Mouse (Mus musculus) midbrain, embryonic 11.5 days (tissue): ENCODE data around the gene Bglap. TPM values are rescaled to one million over a fixed set of nuclear protein-coding genes. Genes with fewer than 3 reads are reported as not detected.
A peak's percentile ranks its signal among the peaks of the same experiment; 100 is the strongest.

Experiments used
- ATAC-seq: fragments of 200-750 bp; cut with Nextera tagmentation; 2 replicates; pipeline ENCODE4 v1.8.0; 2017; ENCODE audit warnings: moderate TSS enrichment, moderate library complexity; ENCODE audit not compliant: low FRiP score
- DNase-seq: peaks from one replicate; pipeline ENCODE4 v3.0.0; 2015; ENCODE audit warnings: low spot score; ENCODE audit errors: missing footprints
- H3K27ac ChIP-seq: fragments of 300-500 bp; sonication (generic); 2 replicates; pipeline ENCODE4 v1.5.1; 2014; ENCODE audit warnings: low read depth, low read length
- H3K27me3 ChIP-seq: fragments of 300-500 bp; sonication (generic); 2 replicates; pipeline ENCODE4 v1.6.1; 2014; ENCODE audit warnings: mild to moderate bottlenecking, low read length, moderate library complexity, mixed read lengths; ENCODE audit not compliant: control insufficient read depth, insufficient read depth
- H3K36me3 ChIP-seq: fragments of 300-500 bp; sonication (generic); 2 replicates; pipeline ENCODE4 v1.6.1; 2014; ENCODE audit warnings: mild to moderate bottlenecking, low read length, moderate library complexity, mixed read lengths; ENCODE audit not compliant: control insufficient read depth, insufficient read depth
- H3K4me1 ChIP-seq: fragments of 300-500 bp; sonication (generic); 2 replicates; pipeline ENCODE4 v1.6.1; 2014; ENCODE audit warnings: low read length; ENCODE audit not compliant: control insufficient read depth, insufficient read depth
- H3K4me2 ChIP-seq: fragments of 300-500 bp; sonication (generic); 2 replicates; pipeline ENCODE4 v1.6.1; 2014; ENCODE audit warnings: mild to moderate bottlenecking, moderate library complexity
- H3K4me3 ChIP-seq: fragments of 300-500 bp; sonication (generic); 2 replicates; pipeline ENCODE4 v1.5.1; 2014; ENCODE audit warnings: low read depth, low read length
- H3K9ac ChIP-seq: fragments of 300-500 bp; sonication (generic); 2 replicates; pipeline ENCODE4 v1.6.1; 2014; ENCODE audit warnings: low read length
- H3K9me3 ChIP-seq: fragments of 300-500 bp; sonication (generic); 2 replicates; pipeline ENCODE4 v1.6.1; 2016; ENCODE audit warnings: low read length; ENCODE audit not compliant: control insufficient read depth
- WGBS: fragments of 180-500 bp; shearing (Covaris S2); extraction: QIAGEN DNeasy Blood & Tissue Kit; methylation state at CpG from one replicate; pipeline ENCODE4 v1.1.7; 2014; 5-methylcytosine and 5-hydroxymethylcytosine counted together
- polyA plus RNA-seq: library from polyadenylated mRNA; unstranded; fragments of >200 nt; fragmentation: Nextera tagmentation; extraction: Ambion mirVana; gene quantifications from 2 replicates; pipeline ENCODE4 v1.2.1, GENCODE M21; 2014

Gene Bglap
- polyA plus RNA-seq, 1 experiment from 2014 or later = 0.48 TPM

DNA sequence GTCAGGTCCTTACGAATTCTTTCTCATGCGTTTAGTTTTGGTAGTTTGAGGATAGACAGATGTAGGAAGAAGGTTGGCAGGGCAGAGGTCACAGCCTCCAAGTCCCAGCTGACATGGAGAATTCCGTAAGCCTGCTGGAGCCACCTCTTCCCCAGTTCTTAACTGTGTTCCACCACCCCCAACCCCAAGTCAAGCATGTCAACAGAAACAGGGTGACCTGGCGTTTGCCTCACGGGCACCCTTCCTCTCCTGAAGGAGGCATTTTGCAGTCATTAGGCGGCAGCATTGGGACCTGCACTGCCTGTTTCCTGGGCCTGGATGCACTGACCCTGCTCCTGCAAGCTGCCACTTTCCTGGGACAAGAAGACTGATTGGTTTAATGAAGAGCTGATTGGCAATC lies 33.8 kb upstream of the Bglap start:
- no peaks in the 10 kb centered on the region for H3K9me3 ChIP-seq
- H3K4me3 ChIP-seq = no peak overlapping the region
- 87% methylated on average over 6 of the region's 6 CpGs for WGBS
- no peak overlapping the region for H3K9ac ChIP-seq
- no peak for DNase-seq
- H3K27me3 ChIP-seq = no peaks in the 10 kb centered on the region
- no peak for ATAC-seq
- peaks cover 8% of the 10 kb centered on the region for H3K36me3 ChIP-seq
- H3K4me1 ChIP-seq = peaks cover 4% of the 10 kb centered on the region
- H3K4me2 ChIP-seq = no peak overlapping the region
- H3K27ac ChIP-seq = no peak overlapping the region

DNA sequence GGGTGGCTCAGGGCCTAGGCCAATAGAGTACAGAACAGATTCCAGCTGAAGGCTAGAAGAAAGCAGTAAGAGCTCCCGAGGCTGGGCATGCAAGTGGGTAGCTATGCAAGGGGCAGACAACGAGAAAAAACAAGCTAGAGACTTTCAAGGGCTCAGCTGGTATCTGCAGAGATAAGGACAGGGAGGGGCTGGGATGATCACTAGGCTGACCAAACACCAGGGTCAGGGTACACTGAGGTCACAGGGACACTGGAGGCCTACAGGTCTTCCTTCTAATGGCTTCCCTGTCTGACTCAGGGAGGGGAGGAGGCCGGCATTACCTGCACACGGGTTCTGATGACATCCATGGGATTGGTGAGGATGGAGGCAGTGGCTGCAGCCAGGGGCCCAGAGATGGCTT lies 31.4 kb upstream of the Bglap start:
- H3K36me3 ChIP-seq = peaks cover 9% of the 10 kb centered on the region
- H3K27ac ChIP-seq = no peak overlapping the region
- H3K9me3 ChIP-seq = no peaks in the 10 kb centered on the region
- DNase-seq (no peak), ATAC-seq (no peak)
- no peak overlapping the region for H3K4me3 ChIP-seq
- 0 out of 2 replicates have a peak, but pooled peaks cover 2% of the 10 kb centered on the region for H3K4me1 ChIP-seq
- H3K9ac ChIP-seq = no peak overlapping the region
- H3K27me3 ChIP-seq = no peaks in the 10 kb centered on the region
- no peak overlapping the region for H3K4me2 ChIP-seq
- 91% methylated on average over 4 of the region's 4 CpGs for WGBS

DNA sequence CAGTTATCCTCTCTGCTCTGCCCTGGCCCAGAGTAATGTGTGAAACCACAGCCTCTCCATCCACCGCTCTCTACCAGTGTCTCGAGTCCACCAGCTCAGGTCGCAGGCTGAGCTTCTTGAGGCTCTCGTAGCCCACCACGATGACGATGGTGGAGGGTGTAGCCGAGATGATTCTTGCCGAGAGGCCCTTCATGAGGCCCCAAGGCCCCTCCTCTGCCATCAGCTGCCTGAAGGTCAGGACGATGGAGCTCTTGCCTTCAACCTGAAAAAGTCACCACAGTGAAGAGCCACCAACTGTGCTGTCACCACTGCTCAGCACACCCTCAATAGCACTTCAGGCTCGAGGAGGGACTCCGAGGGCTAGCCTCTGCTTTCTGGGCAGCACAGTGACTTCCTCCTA lies 28.4 kb upstream of the Bglap start:
- DNase-seq (no peak), ATAC-seq (no peak)
- Histone ChIP-seq H3K4me1 (peaks cover 18% of the 10 kb centered on the region), H3K27me3 (no peaks in the 10 kb centered on the region), H3K9ac (no peak overlapping the region), H3K4me3 (no peak overlapping the region), H3K9me3 (no peaks in the 10 kb centered on the region), H3K27ac (no peak overlapping the region), H3K36me3 (peaks cover 3% of the 10 kb centered on the region; the same call in 1 of the 2 replicates), H3K4me2 (no peak overlapping the region)
- 85% methylated on average over 11 of the region's 11 CpGs for WGBS

DNA sequence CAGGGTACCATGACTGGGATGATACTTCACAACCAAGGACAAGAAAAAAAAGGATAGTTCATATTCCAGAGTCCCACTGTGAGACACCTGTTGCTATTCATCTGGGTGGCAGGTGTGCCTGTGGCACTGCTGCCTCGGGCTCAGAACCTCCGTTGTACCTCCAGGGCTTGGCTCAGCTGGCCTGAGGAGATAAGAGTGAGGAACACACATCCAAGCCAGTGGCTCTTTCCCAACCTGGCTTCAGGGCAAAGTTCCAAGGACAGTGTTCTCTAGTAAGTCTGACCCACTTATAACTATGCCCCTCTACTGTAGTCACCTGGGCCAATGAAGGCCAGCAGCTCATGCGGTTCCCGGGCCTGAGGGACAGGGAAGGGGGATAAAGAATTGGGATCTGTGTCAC lies 27.4 kb upstream of the Bglap start:
- peaks cover 3% of the 10 kb centered on the region; the same call in 1 of the 2 replicates for H3K36me3 ChIP-seq
- no peak overlapping the region for H3K9ac ChIP-seq

DNA sequence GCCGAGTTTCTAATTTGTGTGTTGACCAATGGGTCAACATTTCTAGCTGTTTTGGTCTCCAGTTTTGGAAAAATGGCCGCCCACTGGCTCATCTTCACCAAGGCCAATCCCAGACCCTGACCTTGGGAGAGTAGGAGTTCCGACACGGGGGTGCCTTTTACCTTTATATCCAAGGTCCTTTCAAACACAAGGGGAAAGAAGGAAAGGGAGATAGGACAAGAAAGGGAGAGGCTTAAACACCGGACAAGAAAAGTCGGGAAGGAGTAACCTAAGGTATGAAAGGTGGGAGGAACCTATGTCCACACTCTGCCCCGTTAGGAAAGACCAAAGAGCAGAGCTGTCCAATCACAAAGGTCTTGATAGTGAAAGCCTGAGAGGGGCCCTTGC lies 26.4 kb upstream of the Bglap start:
- no peak for ATAC-seq
- H3K36me3 ChIP-seq = peaks cover 3% of the 10 kb centered on the region; the same call in 1 of the 2 replicates
- peak overlapping the region; percentile 4; the same call in 1 of the 2 replicates for H3K27ac ChIP-seq
- peak overlapping the region; percentile 80 for H3K9ac ChIP-seq
- no peaks in the 10 kb centered on the region for H3K9me3 ChIP-seq
- H3K27me3 ChIP-seq = no peaks in the 10 kb centered on the region
- peaks cover 18% of the 10 kb centered on the region for H3K4me1 ChIP-seq
- 26% methylated on average over 7 of the region's 7 CpGs for WGBS
- peak overlapping the region; percentile 52 for H3K4me3 ChIP-seq
- H3K4me2 ChIP-seq = peak overlapping the region; percentile 66
- no peak for DNase-seq

More for the DNA sequence above, 27.4 kb upstream of the Bglap start:
- ATAC-seq (no peak), DNase-seq (no peak)
- no peaks in the 10 kb centered on the region for H3K27me3 ChIP-seq
- H3K4me2 ChIP-seq = no peak overlapping the region
- H3K27ac ChIP-seq = no peak overlapping the region
- peaks cover 18% of the 10 kb centered on the region for H3K4me1 ChIP-seq
- no peaks in the 10 kb centered on the region for H3K9me3 ChIP-seq
- no peak overlapping the region for H3K4me3 ChIP-seq
- WGBS = 94% methylated on average over 4 of the region's 4 CpGs

DNA sequence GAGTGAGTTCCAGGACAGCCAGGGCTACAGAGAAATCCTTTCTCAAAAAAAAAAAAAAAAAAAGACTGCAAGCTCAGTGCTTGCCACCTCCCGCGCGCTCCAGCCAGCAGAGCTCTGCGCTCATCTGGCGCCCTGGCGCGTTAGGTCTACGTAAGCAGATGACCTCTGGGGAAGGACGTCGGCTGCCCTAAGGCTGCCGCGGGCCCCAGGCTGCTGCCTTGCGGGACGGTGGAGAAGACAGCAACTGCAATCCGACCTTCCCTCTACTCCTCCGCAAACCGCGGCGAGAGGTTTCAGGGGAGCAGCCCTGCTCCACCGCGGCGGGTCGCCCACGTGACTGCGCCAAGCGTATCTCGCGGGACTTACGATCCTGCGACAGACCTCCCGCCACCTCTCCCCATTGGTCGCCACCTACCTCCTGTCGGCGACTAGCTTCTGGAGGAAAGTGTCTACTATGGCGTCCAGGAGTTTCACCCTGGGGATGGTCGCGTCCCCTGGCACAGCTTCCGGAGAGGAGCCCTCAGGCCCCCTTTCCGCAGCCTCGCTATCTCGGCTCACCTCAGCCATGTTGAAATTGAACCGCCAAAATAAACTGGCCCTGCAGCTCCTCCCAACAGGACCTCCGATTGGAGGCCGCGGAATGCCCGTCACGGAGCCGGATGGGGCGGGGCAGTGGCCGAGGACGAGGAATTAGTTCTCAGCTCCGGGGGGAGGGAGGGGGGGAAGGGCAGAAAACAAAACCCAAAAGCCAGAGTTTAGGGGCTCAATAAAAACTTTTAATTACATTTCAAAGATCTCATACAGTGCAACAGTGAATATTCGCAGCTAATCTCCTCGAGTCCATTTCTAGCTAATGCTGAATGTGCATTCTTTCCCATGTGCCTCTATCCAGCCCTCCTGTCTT lies 25.7 kb upstream of the Bglap start, which contains the start of gene Pmf1:
Gene Pmf1, minus strand, starts transcription at position 591 of the 904 bp plus-strand sequence.
- Histone ChIP-seq H3K9ac (peak within 1 kb of the TSS; percentile 80), H3K36me3 (peaks cover 3% of the 10 kb centered on the region; the same call in 1 of the 2 replicates), H3K9me3 (no peaks in the 10 kb centered on the region), H3K27me3 (no peaks in the 10 kb centered on the region), H3K27ac (peak within 1 kb of the TSS; percentile 82), H3K4me1 (peaks cover 18% of the 10 kb centered on the region), H3K4me2 (peak within 1 kb of the TSS; percentile 66), H3K4me3 (peak within 1 kb of the TSS; percentile 52)
- WGBS = under 1% methylated on average over 54 of the region's 54 CpGs
- DNase-seq (peak; percentile 99), ATAC-seq (peak; percentile 93)

DNA sequence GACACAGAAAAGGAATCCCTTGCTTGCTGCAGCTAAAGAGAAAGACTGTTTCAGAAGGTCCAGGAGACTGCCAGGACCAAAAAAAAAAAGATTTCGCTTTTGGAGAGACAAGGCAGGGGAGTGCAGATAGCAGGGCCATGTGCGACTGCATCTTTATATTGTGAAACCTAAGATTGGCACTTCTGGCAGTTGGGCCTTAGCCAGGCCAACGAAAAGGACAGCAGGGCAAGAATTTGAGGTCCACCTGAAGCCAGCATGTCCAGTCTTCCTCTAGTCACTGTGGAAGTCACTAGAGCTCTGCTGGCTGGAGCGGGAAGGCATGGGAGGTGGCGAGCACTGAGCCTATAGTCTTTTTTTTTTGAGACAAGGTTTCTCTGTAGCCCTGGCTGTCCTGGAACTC lies 24.7 kb upstream of the Bglap start:
- H3K27ac ChIP-seq = no peak overlapping the region
- H3K9ac ChIP-seq = peak overlapping the region; percentile 80

DNA sequence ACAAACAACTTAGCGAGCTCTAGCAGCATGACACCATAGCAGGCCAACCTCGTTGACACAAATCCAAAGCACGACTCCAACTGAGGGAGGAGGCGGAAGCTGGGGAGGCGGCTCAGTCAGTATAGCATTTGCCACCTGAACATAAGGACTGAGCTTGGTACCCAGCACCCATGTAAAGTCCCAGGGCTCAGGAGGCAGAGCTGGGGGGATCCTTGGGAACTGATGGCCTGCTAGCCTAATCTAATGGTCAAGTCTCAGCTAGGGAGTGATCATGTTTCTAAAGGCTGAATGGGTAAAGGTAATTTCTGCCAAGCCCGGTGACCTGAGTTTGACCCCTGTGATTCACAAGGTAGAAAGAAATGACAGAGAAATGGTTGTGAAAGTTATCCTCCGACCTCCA lies 23.3 kb upstream of the Bglap start:
- Histone ChIP-seq H3K4me3 (no peak overlapping the region), H3K4me2 (no peak overlapping the region), H3K27me3 (no peaks in the 10 kb centered on the region), H3K9me3 (no peaks in the 10 kb centered on the region), H3K4me1 (peaks cover 18% of the 10 kb centered on the region), H3K36me3 (peaks cover 5% of the 10 kb centered on the region; the same call in 1 of the 2 replicates), H3K27ac (no peak overlapping the region), H3K9ac (no peak overlapping the region)
- 66% methylated on average over 7 of the region's 7 CpGs for WGBS
- DNase-seq = no peak
- no peak for ATAC-seq

More for the DNA sequence above, 24.7 kb upstream of the Bglap start:
- H3K27me3 ChIP-seq = no peaks in the 10 kb centered on the region
- no peak for DNase-seq
- ATAC-seq = no peak
- H3K4me2 ChIP-seq = peak overlapping the region; percentile 66
- peak overlapping the region; percentile 52 for H3K4me3 ChIP-seq
- H3K4me1 ChIP-seq = peaks cover 18% of the 10 kb centered on the region
- WGBS = 66% methylated on average over 5 of the region's 5 CpGs
- no peaks in the 10 kb centered on the region for H3K9me3 ChIP-seq
- peaks cover 3% of the 10 kb centered on the region; the same call in 1 of the 2 replicates for H3K36me3 ChIP-seq

DNA sequence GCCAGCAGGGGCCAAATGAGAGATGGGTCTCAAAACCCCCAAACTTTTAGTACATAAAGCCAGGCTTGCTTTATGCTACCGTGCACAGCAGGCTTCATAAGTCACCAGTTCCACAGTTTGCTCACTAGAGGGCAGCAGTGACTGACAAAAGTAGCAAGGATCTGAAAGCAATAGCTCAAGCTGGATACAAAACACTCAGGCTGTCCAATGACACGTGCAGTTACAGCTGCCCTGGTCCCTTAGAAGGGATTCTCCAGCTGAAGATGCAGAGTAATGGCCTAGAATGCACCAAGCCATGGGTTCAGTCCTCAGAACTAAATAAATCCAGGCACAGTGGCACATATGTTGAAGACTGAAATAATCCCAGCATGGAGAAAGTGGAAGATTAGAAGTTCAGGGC lies 22.8 kb upstream of the Bglap start:
- no peak for ATAC-seq

More for the DNA sequence above, 22.8 kb upstream of the Bglap start:
- peak; percentile 95 for DNase-seq
- Histone ChIP-seq H3K9me3 (no peaks in the 10 kb centered on the region), H3K4me2 (no peak overlapping the region), H3K9ac (no peak overlapping the region), H3K27me3 (no peaks in the 10 kb centered on the region), H3K4me3 (no peak overlapping the region), H3K27ac (no peak overlapping the region), H3K4me1 (peaks cover 18% of the 10 kb centered on the region), H3K36me3 (peaks cover 3% of the 10 kb centered on the region; the same call in 1 of the 2 replicates)
- WGBS = 2% methylated on average over 2 of the region's 2 CpGs
